Mouse (Mus musculus): ENCODE measurements around the gene Klf12.

Gene Klf12

GRCm38 (mm10) chr14:100231384-100231783 is 53.1 kb downstream of the Klf12 start:
- DNase-seq (ENCODE audit: low spot score) = no peak

- no peak for DNase-seq (ENCODE audit: low spot score)
Observed at GRCm38 (mm10) chr14:100228120-100228519, 56.4 kb downstream of the Klf12 start.

- no peak for DNase-seq (ENCODE audit: low spot score)
Observed at GRCm38 (mm10) chr14:100227717-100228116, 56.8 kb downstream of the Klf12 start.

GRCm38 (mm10) chr14:100224151-100224550 is 60.3 kb downstream of the Klf12 start:
- no peak for DNase-seq (ENCODE audit: low spot score)

GRCm38 (mm10) chr14:100222260-100222659 is 62.2 kb downstream of the Klf12 start:
- no peak for DNase-seq (ENCODE audit: low spot score)

GRCm38 (mm10) chr14:100215213-100215785 is 69.2 kb downstream of the Klf12 start:
- no peak for DNase-seq (ENCODE audit: low spot score)

GRCm38 (mm10) chr14:100213066-100213465 is 71.4 kb downstream of the Klf12 start:
- no peak for DNase-seq (ENCODE audit: low spot score)

GRCm38 (mm10) chr14:100211826-100212117 is 72.7 kb downstream of the Klf12 start:
- no peak for DNase-seq (ENCODE audit: low spot score)

GRCm38 (mm10) chr14:100211036-100211825 is 73.2 kb downstream of the Klf12 start:
- no peak for DNase-seq (ENCODE audit: low spot score)

GRCm38 (mm10) chr14:100209814-100210419 is 74.6 kb downstream of the Klf12 start:
- no peak for DNase-seq (ENCODE audit: low spot score)

GRCm38 (mm10) chr14:100207081-100207480 is 77.4 kb downstream of the Klf12 start:
- DNase-seq (ENCODE audit: low spot score) = no peak

GRCm38 (mm10) chr14:100206207-100206606 is 78.3 kb downstream of the Klf12 start:
- DNase-seq (ENCODE audit: low spot score) = no peak

GRCm38 (mm10) chr14:100200058-100200688 is 84.3 kb downstream of the Klf12 start:
- no peak for DNase-seq (ENCODE audit: low spot score)

- DNase-seq (ENCODE audit: low spot score) = no peak
Observed at GRCm38 (mm10) chr14:100198636-100199035, 85.8 kb downstream of the Klf12 start.

GRCm38 (mm10) chr14:100197199-100197598 is 87.3 kb downstream of the Klf12 start:
- DNase-seq (ENCODE audit: low spot score) = no peak

- DNase-seq (ENCODE audit: low spot score) = no peak
Observed at GRCm38 (mm10) chr14:100189490-100190197, 94.8 kb downstream of the Klf12 start.

- no peak for DNase-seq (ENCODE audit: low spot score)
Observed at GRCm38 (mm10) chr14:100187372-100187771, 97.1 kb downstream of the Klf12 start.

GRCm38 (mm10) chr14:100177796-100178195 is 106.7 kb downstream of the Klf12 start:
- DNase-seq (ENCODE audit: low spot score) = no peak

GRCm38 (mm10) chr14:100165075-100165474 is 119.4 kb downstream of the Klf12 start:
- DNase-seq (ENCODE audit: low spot score) = no peak

- DNase-seq (ENCODE audit: low spot score) = no peak
Observed at GRCm38 (mm10) chr14:100156639-100157038, 127.8 kb downstream of the Klf12 start.

GRCm38 (mm10) chr14:100147666-100148065 is 136.8 kb downstream of the Klf12 start:
- no peak for DNase-seq (ENCODE audit: low spot score)

GRCm38 (mm10) chr14:100140370-100140769 is 144.1 kb downstream of the Klf12 start:
- no peak for DNase-seq (ENCODE audit: low spot score)
